Mouse (Mus musculus) layer of hippocampus, adult 2 months (tissue): ENCODE data around the gene Tex13c1. TPM values are rescaled to one million over a fixed set of nuclear protein-coding genes. Genes with fewer than 3 reads are reported as not detected.

Experiments
- DNase-seq, 2 experiments: peaks; one replicate each; pipeline ENCODE4 v3.0.0; 2022; ENCODE audit warnings: low spot score in 2 of 2
- H3K27ac ChIP-seq: fragments of 200-600 bp; 2 replicates; pipeline ENCODE4 v1.8.1; 2022
- H3K4me3 ChIP-seq: fragments of 200-600 bp; 2 replicates; pipeline ENCODE4 v1.8.1; 2022; ENCODE audit warnings: mild to moderate bottlenecking
- CTCF ChIP-seq: fragments of 200-600 bp; conservative IDR thresholded peaks from 2 replicates; pipeline ENCODE4 v1.8.1; 2022; ENCODE audit warnings: antibody characterized with exemption, mild to moderate bottlenecking, moderate library complexity
- long read RNA-seq, 2 experiments: library from polyadenylated mRNA; stranded (forward); transcript quantifications; one replicate each; pipeline ENCODE4 v2.0.0; 2021; ENCODE audit warnings: borderline mapping rate in 2 of 2
- total RNA-seq, 2 experiments: library from RNA; stranded (reverse); gene quantifications; 2 replicates each; pipeline ENCODE4 v1.2.3; 2021

The Tex13c1 gene
- total RNA-seq: not detected
- long read RNA-seq, experiment 1: 0 reads
- long read RNA-seq, experiment 2: 0 reads

DNA sequence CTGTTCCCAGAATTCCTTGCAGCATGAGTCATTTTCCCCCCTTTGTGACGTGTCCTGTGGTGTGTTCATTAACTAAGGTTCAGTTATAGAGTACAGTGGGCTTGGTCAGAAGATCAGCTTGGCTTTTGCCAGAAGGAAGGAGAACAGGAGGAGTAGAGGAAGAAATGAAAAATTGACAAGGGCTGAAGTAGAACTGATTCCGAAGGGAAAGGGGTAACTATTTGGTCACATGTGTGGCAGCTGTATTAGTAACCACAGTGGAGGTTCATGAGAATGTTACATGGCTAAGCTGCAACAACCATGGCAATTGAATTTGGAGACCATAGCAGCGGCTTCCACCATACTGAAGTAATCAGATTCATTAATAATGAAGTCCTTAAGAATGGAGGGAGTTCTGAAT, at the start of gene Tex13c1:
Gene Tex13c1 (plus strand): TSS at position 301 of the 400 bp plus-strand sequence.
- H3K27ac ChIP-seq: no peak within 1 kb of the TSS
- H3K4me3 ChIP-seq: no peak within 1 kb of the TSS
- TF ChIP-seq CTCF: no peak
- DNase-seq: no peak

Other genes with a start within 250 kb of the Tex13c1 start
- gene Tenm1, start 162.0 kb upstream of the Tex13c1 start, total RNA-seq: 10 to 100 TPM; 41.6 to 42.3 TPM